In genomic region chr19:45058113-45058839, GRCm38 (mm10) we compare ENCODE assay signal across 8 mouse cellular contexts. TPM values are rescaled to one million over a fixed set of nuclear protein-coding genes. Genes with fewer than 3 reads are reported as not detected.
DNase-seq lines count a peak whose midpoint lies in the region; ATAC-seq and TF ChIP-seq lines count a peak whose summit lies in the region.

No protein-coding gene starts in this region.

- peak; percentile 91 to 92 for DNase-seq in B cell, adult 2 months
- DNase-seq in brain, adult 2 months (ENCODE audit: low read depth, low spot score), result peak; percentile 98
- peak; percentile 90 for DNase-seq in liver, adult 2 months (ENCODE audit: extremely low read depth, low read depth, low spot score)
- DNase-seq in splenic B cell, adult 2 months (ENCODE audit: low read depth, low spot score), result peak; percentile 97

- H3ac ChIP-seq in myocyte (ENCODE audit: control insufficient read depth, insufficient read length), result peak overlapping the region; percentile 22

- H3K4me2 ChIP-seq in heart, embryonic 11.5 days, result peak overlapping the region; percentile 89
- H3K4me2 ChIP-seq in kidney, embryonic 16.5 days (replicated peaks; ENCODE audit: low read depth, low read length), result peak overlapping the region; percentile 62
- H3K4me2 ChIP-seq in myocyte (ENCODE audit: low read depth), result peak overlapping the region; percentile 80

- TF ChIP-seq CTCF in liver, adult 2 months (IDR thresholded peaks at IDR 0.05; ENCODE audit: low read depth, low read length), result no peak

- peak; percentile 93 for ATAC-seq in erythroblast, adult 5-6 weeks (replicated peaks; ENCODE audit: low FRiP score, poor library complexity, severe bottlenecking)
- peak; percentile 87 for ATAC-seq in heart, embryonic 11.5 days (replicated peaks; ENCODE audit: insufficient number of reproducible peaks, low FRiP score, low TSS enrichment)
- ATAC-seq in kidney, embryonic 16.5 days (ENCODE audit: low FRiP score, low TSS enrichment), result peak; percentile 93

- peak overlapping the region; percentile 71 for H3K4me3 ChIP-seq in heart, embryonic 11.5 days (ENCODE audit: low read depth, low read length)
- H3K4me3 ChIP-seq in kidney, embryonic 16.5 days (ENCODE audit: low read length), result peak overlapping the region; percentile 62
- H3K4me3 ChIP-seq in liver, adult 2 months (ENCODE audit: insufficient read depth, low read depth, low read length), result peak overlapping the region; percentile 54
- H3K4me3 ChIP-seq in myocyte, result peak overlapping the region; percentile 47

- H3K9me3 ChIP-seq in heart, embryonic 11.5 days (replicated peaks; ENCODE audit: control insufficient read depth, low read length), result no peaks in the 10 kb centered on the region
- H3K9me3 ChIP-seq in kidney, embryonic 16.5 days (ENCODE audit: low read length), result no peaks in the 10 kb centered on the region

- H3K79me2 ChIP-seq in liver, adult 2 months (ENCODE audit: control insufficient read depth, insufficient read depth, low read length), result no peaks in the 10 kb centered on the region
- H3K79me2 ChIP-seq in myocyte (ENCODE audit: control insufficient read depth, insufficient read depth), result no peaks in the 10 kb centered on the region

- H3K27ac ChIP-seq in heart, embryonic 11.5 days (ENCODE audit: low read depth, low read length), result peak overlapping the region; percentile 98
- H3K27ac ChIP-seq in kidney, embryonic 16.5 days (ENCODE audit: low read length), result peak overlapping the region; percentile 98
- H3K27ac ChIP-seq in liver, adult 2 months (replicated peaks; ENCODE audit: insufficient read depth, low read depth, low read length), result peak overlapping the region; percentile 85

- H3K9ac ChIP-seq in heart, embryonic 11.5 days (ENCODE audit: low read depth, low read length), result peak overlapping the region; percentile 91
- peak overlapping the region; percentile 86 for H3K9ac ChIP-seq in kidney, embryonic 16.5 days (replicated peaks; ENCODE audit: low read length)
- H3K9ac ChIP-seq in liver, adult 2 months (ENCODE audit: low read depth, low read length), result peak overlapping the region; percentile 68

- peak; percentile 55; the same call in 1 of the 2 replicates for TF ChIP-seq POLR2A in liver, adult 2 months (IDR thresholded peaks at IDR 0.05; ENCODE audit: extremely low read depth, insufficient read depth, low read length)
- peak; percentile 49 for TF ChIP-seq POLR2A in myocyte (IDR thresholded peaks at IDR 0.05; ENCODE audit: insufficient read length, low read depth)

- H3K4me1 ChIP-seq in heart, embryonic 11.5 days (ENCODE audit: control insufficient read depth, insufficient read depth, low read length), result peaks cover 11% of the 10 kb centered on the region; the same call in 1 of the 2 replicates
- H3K4me1 ChIP-seq in kidney, embryonic 16.5 days (ENCODE audit: insufficient read depth, low read length), result peaks cover 23% of the 10 kb centered on the region
- peaks cover 2% of the 10 kb centered on the region; the same call in 1 of the 2 replicates for H3K4me1 ChIP-seq in liver, adult 2 months (ENCODE audit: control insufficient read depth, insufficient read depth, low read length)

- H3K36me3 ChIP-seq in heart, embryonic 11.5 days (ENCODE audit: control insufficient read depth, insufficient read depth, low read length), result peaks cover 3% of the 10 kb centered on the region; the same call in 1 of the 2 replicates
- 0 out of 2 replicates have a peak, but pooled peaks cover 2% of the 10 kb centered on the region for H3K36me3 ChIP-seq in kidney, embryonic 16.5 days (ENCODE audit: insufficient read depth, low read length)
- no peaks in the 10 kb centered on the region for H3K36me3 ChIP-seq in liver, adult 2 months (ENCODE audit: control insufficient read depth, insufficient read depth, low read length)
- H3K36me3 ChIP-seq in myocyte (ENCODE audit: control insufficient read depth, insufficient read depth), result no peaks in the 10 kb centered on the region
- no peaks in the 10 kb centered on the region; the same call in 1 of the 2 replicates for H3K36me3 ChIP-seq in splenic B cell, adult 2 months (ENCODE audit: control insufficient read depth, insufficient read depth, low read length, poor library complexity, severe bottlenecking)

- H3K27me3 ChIP-seq in heart, embryonic 11.5 days (ENCODE audit: control insufficient read depth, insufficient read depth, low read length), result no peaks in the 10 kb centered on the region; the same call in 1 of the 2 replicates
- no peaks in the 10 kb centered on the region for H3K27me3 ChIP-seq in kidney, embryonic 16.5 days (ENCODE audit: insufficient read depth, low read length)
- H3K27me3 ChIP-seq in liver, adult 2 months (ENCODE audit: control insufficient read depth, insufficient read depth, low read length), result no peaks in the 10 kb centered on the region
- H3K27me3 ChIP-seq in myocyte (ENCODE audit: control insufficient read depth, insufficient read depth, insufficient read length), result no peaks in the 10 kb centered on the region
- no peaks in the 10 kb centered on the region for H3K27me3 ChIP-seq in splenic B cell, adult 2 months (ENCODE audit: control insufficient read depth, insufficient read depth, low read length, poor library complexity, severe bottlenecking)

- WGBS in heart, embryonic 11.5 days (ENCODE audit: insufficient replicate concordance), result under 1% methylated on average over 34 of the region's 34 CpGs
- under 1% methylated on average over 34 of the region's 34 CpGs for WGBS in kidney, embryonic 16.5 days
- WGBS in liver, adult 2 months, result under 1% methylated on average over 34 of the region's 34 CpGs

TF ChIP-seq in myocyte, 11 proteins besides CTCF, POLR2A, EP300 and RAD21:
- no peak for TF ChIP-seq SRF (IDR thresholded peaks at IDR 0.05; ENCODE audit: control insufficient read depth, insufficient read length, low read depth)
- TF ChIP-seq POLR2AphosphoS2 (IDR thresholded peaks at IDR 0.05; ENCODE audit: insufficient read length, low read depth), result peak; percentile 46

RNA-seq across cellular contexts. Expression of gene Sfxn3, which starts 11.0 kb away (rescaled TPM):
- 9.4 and 16.7 TPM in 2 replicates for total RNA-seq in erythroblast, adult 5-6 weeks (2015; ENCODE audit: low replicate concordance)
- 3.4 and 3.8 TPM in 2 replicates for total RNA-seq in erythroblast, adult 5-6 weeks (2017; ENCODE audit: low replicate concordance)
- polyA plus RNA-seq in heart, embryonic 11.5 days (2014; fragmentation: Nextera tagmentation; extraction: Ambion mirVana), result 16.0 and 18.8 TPM in 2 replicates
- 25.6 and 27.4 TPM in 2 replicates for polyA plus RNA-seq in kidney, embryonic 16.5 days (2015; fragmentation: Nextera tagmentation; extraction: Ambion mirVana)
- total RNA-seq in liver, adult 2 months (2014; rRNA removed), result 0.65 and 0.94 TPM in 2 replicates
- polyA plus RNA-seq in liver, adult 2 months (2012; rRNA removed), result 0.76 and 1.5 TPM in 2 replicates
- polyA plus RNA-seq in myocyte (2012; fragmentation: generic; extraction: Trizol), result 43.4 TPM

RNA-seq across cellular contexts. Expression of gene Pdzd7, which starts 12.8 kb away (rescaled TPM):
- not detected in 2 replicates for total RNA-seq in erythroblast, adult 5-6 weeks (2015; ENCODE audit: low replicate concordance)
- 0.28 TPM in 1 of 2 replicates, not detected in the other for total RNA-seq in erythroblast, adult 5-6 weeks (2017; ENCODE audit: low replicate concordance)
- 0.21 TPM in 1 of 2 replicates, not detected in the other for polyA plus RNA-seq in heart, embryonic 11.5 days (2014; fragmentation: Nextera tagmentation; extraction: Ambion mirVana)
- 0.82 and 0.89 TPM in 2 replicates for polyA plus RNA-seq in kidney, embryonic 16.5 days (2015; fragmentation: Nextera tagmentation; extraction: Ambion mirVana)
- not detected in 2 replicates for total RNA-seq in liver, adult 2 months (2014; rRNA removed)
- 0.06 TPM in 1 of 2 replicates, not detected in the other for polyA plus RNA-seq in liver, adult 2 months (2012; rRNA removed)
- 5.0 TPM for polyA plus RNA-seq in myocyte (2012; fragmentation: generic; extraction: Trizol)

RNA-seq across cellular contexts. Expression of gene Kazald1, which starts 16.8 kb away (rescaled TPM):
- total RNA-seq in erythroblast, adult 5-6 weeks (2015; ENCODE audit: low replicate concordance), result not detected in 2 replicates
- not detected in 2 replicates for total RNA-seq in erythroblast, adult 5-6 weeks (2017; ENCODE audit: low replicate concordance)
- polyA plus RNA-seq in heart, embryonic 11.5 days (2014; fragmentation: Nextera tagmentation; extraction: Ambion mirVana), result 2.7 and 2.9 TPM in 2 replicates
- polyA plus RNA-seq in kidney, embryonic 16.5 days (2015; fragmentation: Nextera tagmentation; extraction: Ambion mirVana), result 14.6 and 18.4 TPM in 2 replicates
- total RNA-seq in liver, adult 2 months (2014; rRNA removed), result 0.67 and 1.2 TPM in 2 replicates
- 1.1 and 1.2 TPM in 2 replicates for polyA plus RNA-seq in liver, adult 2 months (2012; rRNA removed)
- polyA plus RNA-seq in myocyte (2012; fragmentation: generic; extraction: Trizol), result 1.4 TPM

RNA-seq across cellular contexts. Expression of gene Lzts2, which starts 44.1 kb away (rescaled TPM):
- not detected in 2 replicates for total RNA-seq in erythroblast, adult 5-6 weeks (2015; ENCODE audit: low replicate concordance)
- 0.42 and 0.60 TPM in 2 replicates for total RNA-seq in erythroblast, adult 5-6 weeks (2017; ENCODE audit: low replicate concordance)
- 35.3 and 38.4 TPM in 2 replicates for polyA plus RNA-seq in heart, embryonic 11.5 days (2014; fragmentation: Nextera tagmentation; extraction: Ambion mirVana)
- 57.5 and 59.2 TPM in 2 replicates for polyA plus RNA-seq in kidney, embryonic 16.5 days (2015; fragmentation: Nextera tagmentation; extraction: Ambion mirVana)
- total RNA-seq in liver, adult 2 months (2014; rRNA removed), result 3.4 and 4.6 TPM in 2 replicates
- 14.2 and 14.3 TPM in 2 replicates for polyA plus RNA-seq in liver, adult 2 months (2012; rRNA removed)
- 66.1 TPM for polyA plus RNA-seq in myocyte (2012; fragmentation: generic; extraction: Trizol)

RNA-seq across cellular contexts. Expression of gene Mrpl43, which starts 52.0 kb away (rescaled TPM):
- total RNA-seq in erythroblast, adult 5-6 weeks (2015; ENCODE audit: low replicate concordance), result 9.2 and 14.0 TPM in 2 replicates
- total RNA-seq in erythroblast, adult 5-6 weeks (2017; ENCODE audit: low replicate concordance), result 8.0 and 11.6 TPM in 2 replicates
- polyA plus RNA-seq in heart, embryonic 11.5 days (2014; fragmentation: Nextera tagmentation; extraction: Ambion mirVana), result 63.0 and 64.3 TPM in 2 replicates
- polyA plus RNA-seq in kidney, embryonic 16.5 days (2015; fragmentation: Nextera tagmentation; extraction: Ambion mirVana), result 69.5 and 72.8 TPM in 2 replicates
- total RNA-seq in liver, adult 2 months (2014; rRNA removed), result 26.6 and 32.3 TPM in 2 replicates
- 76.2 and 80.0 TPM in 2 replicates for polyA plus RNA-seq in liver, adult 2 months (2012; rRNA removed)
- polyA plus RNA-seq in myocyte (2012; fragmentation: generic; extraction: Trizol), result 81.3 TPM

Comparison
In these comparisons a context has a peak if more than half of its experiments do, and no peak if none do; other contexts are left out.
1. Peak in every context shown above with its lines: DNase-seq, ATAC-seq, H3K4me3 ChIP-seq and H3K27ac ChIP-seq.